Mouse (Mus musculus) ES-Bruce4 (cell line): Measurements from ENCODE around the gene Ldlrap1. TPM values are rescaled to one million over a fixed set of nuclear protein-coding genes. Genes with fewer than 3 reads are reported as not detected.

Experiments used
- H3K27ac ChIP-seq: 2 replicates; pipeline ENCODE4 v1.5.1; 2012; ENCODE audit warnings: low read length, inconsistent platforms; ENCODE audit not compliant: insufficient read depth
- H3K27me3 ChIP-seq: 2 replicates; pipeline ENCODE4 v1.6.1; 2012; ENCODE audit warnings: mild to moderate bottlenecking, low read length, inconsistent platforms; ENCODE audit not compliant: control insufficient read depth, poor library complexity, insufficient read depth, severe bottlenecking
- H3K36me3 ChIP-seq: 2 replicates; pipeline ENCODE4 v1.6.1; 2012; ENCODE audit warnings: inconsistent platforms, mild to moderate bottlenecking, low read length, moderate library complexity; ENCODE audit not compliant: control insufficient read depth, poor library complexity, insufficient read depth, severe bottlenecking
- H3K4me1 ChIP-seq: one replicate; pipeline ENCODE4 v1.8.1; 2011; ENCODE audit warnings: low read length; ENCODE audit not compliant: control insufficient read depth, insufficient read depth
- H3K4me3 ChIP-seq: 2 replicates; pipeline ENCODE4 v1.5.1; 2011; ENCODE audit warnings: low read depth, mild to moderate bottlenecking, low read length
- H3K9ac ChIP-seq: 2 replicates; pipeline ENCODE4 v1.6.1; 2012; ENCODE audit warnings: low read depth, mild to moderate bottlenecking, inconsistent platforms; ENCODE audit not compliant: poor library complexity, severe bottlenecking
- H3K9me3 ChIP-seq: replicated peaks from 2 replicates; pipeline ENCODE4 v1.6.1; 2012; ENCODE audit warnings: mild to moderate bottlenecking, low read length, inconsistent platforms; ENCODE audit not compliant: control insufficient read depth, poor library complexity, insufficient read depth, severe bottlenecking
- CTCF ChIP-seq: IDR thresholded peaks from one replicate; pipeline ENCODE4 v1.8.1; 2011; ENCODE audit warnings: low read depth, low read length
- EP300 ChIP-seq: IDR thresholded peaks from 2 replicates; pipeline ENCODE4 v1.6.1; 2011; ENCODE audit warnings: low read depth, low read length; ENCODE audit not compliant: insufficient read depth
- POLR2A ChIP-seq: IDR thresholded peaks from one replicate; pipeline ENCODE4 v1.8.1; 2011; ENCODE audit warnings: low read length; ENCODE audit not compliant: insufficient read depth
- polyA plus RNA-seq: library from polyadenylated mRNA; stranded (reverse); fragments of >200 nt; gene quantifications from 2 replicates; pipeline ENCODE4 v1.2.4, GENCODE M21; 2011; ENCODE audit warnings: low read depth; ENCODE audit not compliant: missing spikeins, insufficient read depth, insufficient read length

Gene Ldlrap1
- polyA plus RNA-seq, 1 experiment, result 18.9 TPM

DNA sequence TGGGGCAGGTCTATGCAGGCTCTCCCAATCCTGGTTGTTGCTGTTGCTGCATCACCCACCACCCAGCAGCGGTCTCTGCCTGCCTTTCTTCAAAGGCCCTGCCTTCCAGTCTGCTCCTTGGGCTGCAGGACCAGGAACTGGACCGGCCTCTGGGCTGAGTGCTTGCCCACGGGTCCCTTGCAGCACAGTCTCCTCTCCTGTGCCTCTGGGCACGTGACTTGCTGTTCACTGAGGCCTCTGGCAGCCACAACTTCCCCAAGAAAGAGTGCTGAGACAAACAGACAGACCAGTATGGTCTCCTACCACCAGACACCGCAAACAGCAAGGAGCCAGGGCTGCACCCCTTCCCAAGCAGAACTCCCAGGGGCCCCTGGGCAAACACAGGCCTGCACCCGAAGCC is 5.5 kb downstream of the Ldlrap1 start:
- Histone ChIP-seq H3K9me3 (no peaks in the 10 kb centered on the region), H3K27me3 (no peaks in the 10 kb centered on the region), H3K36me3 (no peaks in the 10 kb centered on the region), H3K27ac (no peak overlapping the region), H3K4me3 (no peak overlapping the region), H3K9ac (no peak overlapping the region), H3K4me1 (peaks cover 8% of the 10 kb centered on the region)
- TF ChIP-seq EP300 (no peak), POLR2A (no peak), CTCF (no peak)

DNA sequence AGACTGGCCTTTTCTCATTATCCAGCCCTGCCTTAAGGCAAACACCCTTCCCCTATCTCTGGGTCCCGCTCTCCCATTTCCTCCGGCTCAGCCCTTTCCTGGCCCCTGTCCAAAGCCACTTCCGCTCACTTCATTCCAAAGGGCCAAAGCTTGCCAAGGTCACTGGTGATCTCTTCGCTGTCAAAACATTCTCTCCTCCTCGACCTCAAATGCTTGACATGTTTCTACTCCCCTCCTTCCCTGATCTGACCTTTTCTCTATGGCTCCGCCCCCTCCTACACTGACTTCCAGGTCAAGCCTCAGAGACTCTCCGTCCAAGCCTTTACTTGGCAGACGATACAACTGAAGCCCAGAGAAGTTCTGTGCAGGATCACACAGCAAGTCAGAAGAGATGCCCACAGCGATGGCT is 7.0 kb downstream of the Ldlrap1 start:
- H3K9me3 ChIP-seq, result no peaks in the 10 kb centered on the region
- H3K27me3 ChIP-seq, result no peaks in the 10 kb centered on the region
- H3K4me3 ChIP-seq, result peak overlapping the region; percentile 26; the same call in 1 of the 2 replicates
- H3K4me1 ChIP-seq, result peaks cover 8% of the 10 kb centered on the region
- no peaks in the 10 kb centered on the region for H3K36me3 ChIP-seq
- no peak overlapping the region for H3K27ac ChIP-seq
- TF ChIP-seq CTCF, result no peak
- TF ChIP-seq POLR2A, result no peak
- no peak for TF ChIP-seq EP300
- no peak overlapping the region for H3K9ac ChIP-seq

DNA sequence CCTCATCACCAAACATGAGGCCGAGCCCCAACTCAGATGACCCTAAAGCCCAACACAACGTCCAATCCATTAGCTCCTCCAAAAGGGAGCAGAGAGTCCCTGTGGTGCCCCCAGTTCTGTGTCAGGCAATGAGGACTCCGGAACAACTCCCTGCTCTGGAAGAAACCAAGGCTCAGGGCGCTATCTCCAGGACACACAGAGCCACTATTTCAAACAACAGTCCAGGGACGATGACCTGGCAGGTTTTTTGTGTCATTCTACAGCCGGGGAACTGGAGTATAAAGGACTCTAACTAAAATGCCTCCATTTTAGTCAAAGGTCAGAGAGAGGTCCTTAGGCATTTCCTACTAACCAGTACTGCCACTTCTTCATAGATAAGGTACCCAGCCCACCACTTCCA is 7.5 kb downstream of the Ldlrap1 start:
- TF ChIP-seq EP300 (no peak), CTCF (no peak), POLR2A (no peak)
- Histone ChIP-seq H3K27me3 (no peaks in the 10 kb centered on the region), H3K4me1 (peaks cover 10% of the 10 kb centered on the region), H3K27ac (no peak overlapping the region), H3K9ac (no peak overlapping the region), H3K4me3 (no peak overlapping the region), H3K36me3 (no peaks in the 10 kb centered on the region), H3K9me3 (no peaks in the 10 kb centered on the region)

DNA sequence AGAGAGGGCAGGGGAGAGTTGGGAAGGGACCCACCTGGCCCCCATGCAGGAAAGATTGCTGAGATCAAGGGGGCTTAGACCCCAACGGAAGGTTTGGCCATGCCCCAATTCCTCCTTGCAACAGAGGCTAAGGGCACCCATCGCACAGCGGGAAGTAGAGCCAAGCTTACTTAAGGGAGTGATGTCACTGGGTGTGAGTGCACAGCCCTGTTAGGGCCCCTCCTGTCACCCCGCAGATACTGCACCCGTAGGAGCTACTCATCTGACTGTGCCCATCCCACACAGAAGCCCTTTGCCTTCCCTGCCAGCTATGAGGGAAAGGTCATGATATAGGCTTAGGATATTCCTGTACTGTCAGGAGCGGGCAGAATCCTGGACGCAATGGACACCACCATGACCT is 8.3 kb downstream of the Ldlrap1 start:
- Histone ChIP-seq H3K27me3 (no peaks in the 10 kb centered on the region), H3K9ac (no peak overlapping the region), H3K36me3 (no peaks in the 10 kb centered on the region), H3K4me3 (no peak overlapping the region), H3K27ac (no peak overlapping the region), H3K9me3 (no peaks in the 10 kb centered on the region), H3K4me1 (peaks cover 10% of the 10 kb centered on the region)
- no peak for TF ChIP-seq CTCF
- no peak for TF ChIP-seq POLR2A
- TF ChIP-seq EP300, result no peak

DNA sequence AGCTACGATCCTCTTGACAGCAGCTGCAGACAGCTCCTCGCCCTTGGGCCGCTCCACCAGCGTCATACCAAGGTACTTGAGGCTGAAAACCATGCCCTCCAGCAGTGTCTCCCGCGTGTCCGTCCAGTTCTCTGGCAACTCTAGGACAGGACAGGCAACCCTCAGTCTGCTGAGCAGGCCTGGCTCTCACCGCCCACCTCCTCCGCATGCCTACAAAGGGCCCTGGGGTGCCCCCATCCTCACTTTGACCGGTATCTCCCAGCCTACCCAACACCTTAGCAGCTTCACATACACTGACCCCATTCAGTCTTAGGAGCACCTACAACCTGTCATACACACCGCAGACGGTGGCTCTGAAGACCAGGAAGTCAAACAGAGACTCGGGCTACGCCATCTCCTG is 8.9 kb downstream of the Ldlrap1 start:
- Histone ChIP-seq H3K4me3 (no peak overlapping the region), H3K9me3 (no peaks in the 10 kb centered on the region), H3K9ac (no peak overlapping the region), H3K36me3 (no peaks in the 10 kb centered on the region), H3K27ac (no peak overlapping the region), H3K27me3 (no peaks in the 10 kb centered on the region), H3K4me1 (peaks cover 10% of the 10 kb centered on the region)
- TF ChIP-seq POLR2A, result no peak
- no peak for TF ChIP-seq CTCF
- no peak for TF ChIP-seq EP300

DNA sequence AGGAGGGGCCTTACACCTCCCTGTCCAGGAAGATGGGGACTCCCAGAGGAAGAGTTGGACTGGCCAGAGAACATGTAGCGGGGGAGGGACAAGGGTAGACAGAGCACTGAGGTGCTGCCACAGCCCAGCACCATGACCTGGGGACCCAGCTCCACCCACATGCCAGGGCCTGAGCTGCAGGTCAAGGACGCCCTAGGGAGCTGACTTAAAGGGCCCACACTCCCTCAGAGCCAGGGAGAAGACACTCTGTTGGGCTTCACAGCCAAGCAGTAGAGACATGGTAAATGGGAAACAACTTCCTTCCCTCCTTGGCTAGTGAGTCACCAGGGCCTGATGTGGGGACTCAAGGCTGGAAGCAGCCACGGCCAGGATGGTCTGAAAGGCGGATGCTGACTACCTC is 9.5 kb downstream of the Ldlrap1 start:
- Histone ChIP-seq H3K9me3 (no peaks in the 10 kb centered on the region), H3K27ac (no peak overlapping the region), H3K27me3 (no peaks in the 10 kb centered on the region), H3K36me3 (no peaks in the 10 kb centered on the region), H3K9ac (no peak overlapping the region), H3K4me3 (no peak overlapping the region), H3K4me1 (peaks cover 10% of the 10 kb centered on the region)
- TF ChIP-seq POLR2A (no peak), EP300 (no peak), CTCF (no peak)
